ENCODE assay signal across 22 mouse cellular contexts in the genomic region with DNA sequence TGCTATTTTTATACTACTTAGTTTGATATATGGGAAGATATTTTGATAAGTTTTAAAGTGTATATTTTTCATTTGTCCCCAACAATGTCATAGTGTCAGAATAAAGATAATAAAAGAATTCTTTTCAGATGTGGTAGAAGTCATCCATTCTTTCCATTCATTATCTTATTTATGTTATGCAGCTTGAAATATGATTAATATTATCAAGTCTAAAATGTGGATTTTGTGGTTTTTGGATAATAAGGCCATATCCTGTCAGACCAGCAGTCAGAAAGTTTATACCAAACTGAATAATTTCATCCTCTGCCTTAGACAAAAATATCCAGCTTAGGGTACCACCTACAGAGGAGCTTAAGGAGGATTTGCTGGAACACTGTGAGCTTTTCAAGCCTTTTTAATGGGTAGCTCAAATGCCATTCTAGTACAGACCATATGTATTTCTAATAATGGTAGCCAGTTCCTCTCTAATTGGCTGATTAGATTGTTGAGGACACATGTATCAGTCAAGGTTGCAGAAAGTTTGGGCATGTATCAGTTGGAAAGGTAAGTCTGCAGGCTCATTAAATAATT.
"Had no signal": no experiment of that assay in that cellular context is flagged by ENCODE, and none has a peak within 500 bp of the region (broad histone marks: within the 10 kb centered on the region; RNA-seq: fewer than 3 reads in every experiment).

No protein-coding gene starts in this region.

- H3K27ac ChIP-seq: gastrocnemius, adult 2 months; heart, embryonic 10.5 days; hindbrain, embryonic 10.5 days; hindbrain, embryonic 12.5 days; hindbrain, embryonic 14.5 days; intestine, embryonic 15.5 days; left cerebral cortex, adult 2 months; limb, embryonic 10.5 days; limb, embryonic 12.5 days; liver, embryonic 13.5 days had no signal

- H3K9me3 ChIP-seq: heart, embryonic 10.5 days; heart, embryonic 12.5 days; hindbrain, embryonic 10.5 days; hindbrain, embryonic 12.5 days; intestine, embryonic 15.5 days; limb, embryonic 10.5 days; limb, embryonic 12.5 days; liver, embryonic 13.5 days had no signal

- H3K27me3 ChIP-seq: heart, embryonic 12.5 days; hindbrain, embryonic 12.5 days; intestine, embryonic 15.5 days; limb, embryonic 12.5 days; liver, embryonic 13.5 days had no signal

- H3K9ac ChIP-seq: heart, embryonic 12.5 days; hindbrain, embryonic 12.5 days; hindbrain, embryonic 14.5 days; intestine, embryonic 15.5 days; limb, embryonic 12.5 days; liver, embryonic 13.5 days had no signal

- H3K4me3 ChIP-seq: gastrocnemius, adult 2 months; heart, embryonic 10.5 days; heart, embryonic 12.5 days; hindbrain, embryonic 10.5 days; hindbrain, embryonic 12.5 days; intestine, embryonic 15.5 days; left cerebral cortex, adult 2 months; limb, embryonic 10.5 days; limb, embryonic 12.5 days; liver, embryonic 13.5 days had no signal

- H3K36me3 ChIP-seq: heart, embryonic 10.5 days; heart, embryonic 12.5 days; hindbrain, embryonic 10.5 days; hindbrain, embryonic 12.5 days; intestine, embryonic 15.5 days; limb, embryonic 10.5 days; limb, embryonic 12.5 days; liver, embryonic 13.5 days had no signal

- DNase-seq: gastrocnemius, adult 2 months; gastrocnemius, postnatal 10 days; gastrocnemius, postnatal 25 days; heart, adult 18-20 months; heart, postnatal 10 days; heart, postnatal 4 days; kidney, adult 18-20 months; kidney, adult 8-10 months; kidney, postnatal 10 days; kidney, postnatal 25 days; kidney, postnatal 4 days; liver; liver, embryonic 13.5 days had no signal

- H3K4me1 ChIP-seq: heart, embryonic 10.5 days; heart, embryonic 12.5 days; hindbrain, embryonic 10.5 days; hindbrain, embryonic 12.5 days; intestine, embryonic 15.5 days; limb, embryonic 10.5 days; limb, embryonic 12.5 days; liver, embryonic 13.5 days had no signal
